Mouse (Mus musculus) forebrain, postnatal 0 days (tissue): ENCODE data around the gene Ifit1bl1. TPM values are rescaled to one million over a fixed set of nuclear protein-coding genes. Genes with fewer than 3 reads are reported as not detected.

Experiments used
- ATAC-seq: fragments of 200-750 bp; cut with Nextera tagmentation; 2 replicates; pipeline ENCODE4 v1.8.0; 2017; ENCODE audit warnings: mild to moderate bottlenecking, moderate library complexity
- DNase-seq: peaks from one replicate; pipeline ENCODE4 v3.0.0-alpha.2; 2015
- H3K27ac ChIP-seq: fragments of 300-500 bp; sonication (generic); 2 replicates; pipeline ENCODE4 v1.5.1; 2014; ENCODE audit warnings: low read depth, mild to moderate bottlenecking, antibody characterized with exemption, low read length, moderate library complexity, mixed read lengths
- H3K27me3 ChIP-seq: fragments of 300-500 bp; sonication (generic); 2 replicates; pipeline ENCODE4 v1.6.1; 2014; ENCODE audit warnings: mild to moderate bottlenecking, low read length, mixed read lengths; ENCODE audit not compliant: insufficient read depth
- H3K36me3 ChIP-seq: fragments of 300-500 bp; sonication (generic); 2 replicates; pipeline ENCODE4 v1.6.1; 2014; ENCODE audit warnings: mild to moderate bottlenecking, moderate library complexity; ENCODE audit not compliant: insufficient read depth
- H3K4me1 ChIP-seq: fragments of 300-500 bp; sonication (generic); 2 replicates; pipeline ENCODE4 v1.6.1; 2014; ENCODE audit warnings: antibody characterized with exemption; ENCODE audit not compliant: insufficient read depth
- H3K4me2 ChIP-seq: fragments of 300-500 bp; sonication (generic); 2 replicates; pipeline ENCODE4 v1.6.1; 2014; ENCODE audit warnings: low read depth, mild to moderate bottlenecking, moderate library complexity
- H3K4me3 ChIP-seq: fragments of 300-500 bp; sonication (generic); 2 replicates; pipeline ENCODE4 v1.5.1; 2014; ENCODE audit warnings: low read depth, low read length, mixed read lengths
- H3K9ac ChIP-seq: fragments of 300-500 bp; sonication (generic); 2 replicates; pipeline ENCODE4 v1.6.1; 2014; ENCODE audit warnings: mild to moderate bottlenecking
- H3K9me3 ChIP-seq: fragments of 300-500 bp; sonication (generic); 2 replicates; pipeline ENCODE4 v1.6.1; 2016; ENCODE audit warnings: low read length
- CTCF ChIP-seq: sonication (generic); IDR thresholded peaks from 2 replicates; pipeline ENCODE4 v1.5.1; 2016; ENCODE audit warnings: antibody characterized with exemption, control low read depth, low read depth
- WGBS: fragments of 180-500 bp; shearing (Covaris S2); extraction: QIAGEN DNeasy Blood & Tissue Kit; methylation state at CpG from one replicate; pipeline ENCODE4 v1.1.7; 2014; 5-methylcytosine and 5-hydroxymethylcytosine counted together
- polyA plus RNA-seq: library from polyadenylated mRNA; unstranded; fragments of >200 nt; fragmentation: Nextera tagmentation; extraction: Ambion mirVana; gene quantifications from 2 replicates; pipeline ENCODE4 v1.2.1, GENCODE M21; 2015
- total RNA-seq: library from RNA; depleted of rRNA; stranded (reverse); fragments of >200 nt; gene quantifications from 2 replicates; pipeline ENCODE4 v1.2.3, GENCODE M21; 2014; rRNA removed

Gene Ifit1bl1
- total and polyA plus RNA-seq, 2 experiments from 2014 or later, result 1.6 to 1.8 TPM

DNA sequence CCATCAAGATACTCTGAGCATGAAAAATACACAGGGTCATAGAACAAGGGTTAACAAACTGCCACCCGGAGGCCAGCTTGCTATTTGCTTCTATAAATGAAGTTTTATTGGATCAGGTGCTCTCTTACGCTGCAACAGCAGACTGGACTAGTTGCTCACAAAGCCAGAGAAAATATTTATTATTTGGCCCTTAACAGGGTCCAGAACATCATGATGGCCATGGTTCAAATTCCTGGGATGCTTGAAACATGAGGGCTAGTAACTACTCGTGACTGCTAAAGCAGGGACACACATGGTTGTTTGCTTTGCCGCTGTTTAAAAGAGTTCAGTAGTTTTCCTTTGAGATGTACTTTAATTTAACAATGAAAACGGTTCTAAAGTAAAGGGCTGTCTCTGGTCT lies 49.8 kb downstream of the Ifit1bl1 start:
- no peak overlapping the region; the same call in 1 of the 2 replicates for H3K9ac ChIP-seq
- H3K36me3 ChIP-seq, result no peaks in the 10 kb centered on the region
- peak overlapping the region; percentile 2; the same call in 1 of the 2 replicates for H3K4me3 ChIP-seq
- no peak for DNase-seq
- ATAC-seq, result no peak
- H3K27ac ChIP-seq, result no peak overlapping the region
- WGBS, result 65% methylated on average over 5 of the region's 5 CpGs
- H3K4me2 ChIP-seq, result peak overlapping the region; percentile 16
- H3K27me3 ChIP-seq, result no peaks in the 10 kb centered on the region; the same call in 1 of the 2 replicates
- no peaks in the 10 kb centered on the region for H3K9me3 ChIP-seq
- H3K4me1 ChIP-seq, result no peaks in the 10 kb centered on the region
- TF ChIP-seq CTCF, result no peak

DNA sequence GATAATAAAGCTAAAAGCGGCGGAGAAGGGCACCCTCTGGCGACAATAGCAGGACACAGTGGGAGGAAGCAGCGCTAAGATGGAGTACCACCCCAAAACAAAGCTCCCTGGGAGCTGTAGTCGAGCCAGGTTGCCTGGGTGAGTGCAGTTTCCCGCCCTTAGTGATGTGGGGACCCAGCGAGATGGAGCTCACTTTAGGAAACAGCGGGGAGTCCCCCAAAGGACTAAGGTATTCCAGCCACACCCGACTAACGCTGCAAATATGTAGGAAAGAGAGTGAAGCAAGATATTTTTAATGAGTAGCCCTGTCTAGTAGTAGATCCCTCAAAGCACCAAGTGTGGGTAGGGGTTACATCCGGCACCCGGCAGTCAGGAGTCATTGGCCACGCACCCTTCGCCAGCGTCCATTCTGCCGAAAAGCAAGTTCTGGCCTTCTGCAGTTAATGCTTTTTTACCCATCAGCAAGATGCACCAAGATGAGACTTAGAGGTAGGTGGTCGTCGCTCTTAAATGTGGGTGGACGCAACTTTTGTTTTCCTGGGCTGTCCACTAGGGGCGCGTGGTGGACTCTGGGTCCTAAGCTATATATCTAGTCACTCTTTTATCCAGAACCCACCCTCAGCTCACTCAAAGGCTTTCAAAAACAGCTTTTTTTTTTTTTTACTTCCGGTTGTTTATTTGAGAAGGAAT lies 51.1 kb downstream of the Ifit1bl1 start, which contains the start of gene Ifit2:
Gene Ifit2 (plus strand): TSS at position 161 of the 690 bp plus-strand sequence.
- Histone ChIP-seq H3K36me3 (no peaks in the 10 kb centered on the region), H3K4me3 (peak within 1 kb of the TSS; percentile 64), H3K9ac (peak within 1 kb of the TSS; percentile 58), H3K27ac (peak within 1 kb of the TSS; percentile 36), H3K27me3 (no peaks in the 10 kb centered on the region; the same call in 1 of the 2 replicates), H3K4me2 (peak within 1 kb of the TSS; percentile 64), H3K9me3 (no peaks in the 10 kb centered on the region), H3K4me1 (no peaks in the 10 kb centered on the region)
- peak; percentile 80 for TF ChIP-seq CTCF
- ATAC-seq (peak; percentile 99), DNase-seq (peak; percentile 91)
- 1% methylated on average over 22 of the region's 22 CpGs for WGBS

DNA sequence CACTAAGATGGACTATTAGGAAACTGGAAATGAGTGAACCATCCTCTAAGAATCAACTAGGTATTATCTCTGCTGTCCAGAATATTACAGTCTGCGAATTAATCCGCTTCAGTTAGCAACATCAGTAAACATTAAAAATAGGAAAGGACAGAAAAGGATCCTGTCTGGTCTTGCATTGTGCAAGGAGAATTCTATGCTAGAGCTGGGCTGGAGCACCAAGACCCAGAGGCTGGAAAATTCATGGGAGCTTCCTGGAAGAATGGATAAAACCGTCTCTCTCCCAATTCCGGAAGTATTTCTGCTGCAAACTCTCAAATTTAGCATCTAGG lies 51.6 kb downstream of the Ifit1bl1 start:
- H3K27ac ChIP-seq, result peak overlapping the region; percentile 36
- H3K4me1 ChIP-seq, result no peaks in the 10 kb centered on the region
- DNase-seq (no peak), ATAC-seq (no peak)
- WGBS, result 29% methylated on average over 4 of the region's 4 CpGs
- peak overlapping the region; percentile 64 for H3K4me3 ChIP-seq
- H3K9me3 ChIP-seq, result no peaks in the 10 kb centered on the region
- H3K27me3 ChIP-seq, result no peaks in the 10 kb centered on the region; the same call in 1 of the 2 replicates
- H3K36me3 ChIP-seq, result no peaks in the 10 kb centered on the region
- H3K4me2 ChIP-seq, result peak overlapping the region; percentile 64
- peak overlapping the region; percentile 58 for H3K9ac ChIP-seq
- TF ChIP-seq CTCF, result no peak

DNA sequence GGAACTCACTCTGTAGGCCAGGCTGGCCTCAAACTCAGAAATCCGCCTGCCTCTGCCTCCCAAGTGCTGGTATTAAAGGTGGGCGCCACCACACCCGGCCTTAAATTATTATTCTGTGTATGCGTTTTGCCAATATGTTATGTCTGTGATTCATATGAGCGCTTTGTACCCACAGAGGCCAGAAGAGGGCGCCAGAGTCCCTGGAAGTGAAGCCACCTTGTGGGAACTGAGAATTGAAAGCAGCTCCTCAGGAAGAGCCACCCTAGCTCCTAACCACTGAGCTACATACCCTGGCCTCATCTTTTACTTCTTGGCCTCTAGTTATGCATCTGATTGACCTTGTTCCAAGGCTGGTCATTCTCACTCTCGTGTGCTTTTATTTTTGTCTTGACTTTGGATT lies 53.8 kb downstream of the Ifit1bl1 start:
- Histone ChIP-seq H3K36me3 (no peaks in the 10 kb centered on the region), H3K9me3 (no peaks in the 10 kb centered on the region), H3K27ac (no peak overlapping the region), H3K4me2 (no peak overlapping the region), H3K9ac (no peak overlapping the region), H3K4me3 (no peak overlapping the region), H3K4me1 (no peaks in the 10 kb centered on the region), H3K27me3 (no peaks in the 10 kb centered on the region; the same call in 1 of the 2 replicates)
- WGBS, result 30% methylated on average over 7 of the region's 7 CpGs
- no peak for ATAC-seq
- TF ChIP-seq CTCF, result peak; percentile 76
- DNase-seq, result peak; percentile 77

DNA sequence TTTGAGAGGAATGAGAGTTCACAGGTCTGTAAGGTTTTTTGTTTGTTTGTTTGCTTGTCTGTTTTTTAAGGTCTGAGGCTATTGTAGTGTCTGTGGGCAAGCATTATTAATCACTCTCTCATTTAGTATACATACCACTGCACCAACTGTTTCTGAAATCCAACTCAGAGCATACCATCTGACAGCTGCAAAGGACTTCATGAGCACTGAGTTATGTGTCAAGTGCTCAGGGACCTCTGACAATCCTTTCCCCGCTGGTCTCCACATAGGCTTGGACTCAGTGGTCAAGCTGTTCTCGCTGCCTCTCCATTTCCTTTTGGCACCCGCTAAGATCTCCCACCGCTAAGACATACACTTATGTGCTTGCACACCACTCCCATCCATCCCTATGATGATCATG lies 55.5 kb downstream of the Ifit1bl1 start:
- Histone ChIP-seq H3K36me3 (no peaks in the 10 kb centered on the region), H3K27me3 (no peaks in the 10 kb centered on the region; the same call in 1 of the 2 replicates), H3K9me3 (no peaks in the 10 kb centered on the region), H3K4me3 (no peak overlapping the region), H3K27ac (no peak overlapping the region), H3K4me1 (no peaks in the 10 kb centered on the region), H3K9ac (no peak overlapping the region), H3K4me2 (no peak overlapping the region)
- DNase-seq, result no peak
- no peak for TF ChIP-seq CTCF
- no peak for ATAC-seq
- 91% methylated on average over 4 of the region's 4 CpGs for WGBS

Other genes starting within 250 kb of the Ifit1bl1 start
- 0.38 and 0.71 TPM in 2 replicates for gene Ch25h, start 126.8 kb downstream of the Ifit1bl1 start, total RNA-seq
- 0.62 and 0.86 TPM in 2 replicates for gene Ch25h, start 126.8 kb downstream of the Ifit1bl1 start, polyA plus RNA-seq
- 17.9 and 21.9 TPM in 2 replicates for gene Lipa, start 74.5 kb downstream of the Ifit1bl1 start, total RNA-seq
- 15.3 and 17.3 TPM in 2 replicates for gene Lipa, start 74.5 kb downstream of the Ifit1bl1 start, polyA plus RNA-seq
- gene Ifit2, start 51.3 kb downstream of the Ifit1bl1 start, total RNA-seq, result 11.1 and 11.9 TPM in 2 replicates
- gene Ifit2, start 51.3 kb downstream of the Ifit1bl1 start, polyA plus RNA-seq, result 6.3 and 8.0 TPM in 2 replicates
- 2.3 and 2.7 TPM in 2 replicates for gene Ifit3, start 18.4 kb downstream of the Ifit1bl1 start, total RNA-seq
- gene Ifit3, start 18.4 kb downstream of the Ifit1bl1 start, polyA plus RNA-seq, result 2.7 and 3.2 TPM in 2 replicates
- gene Ifit3b, start 6.0 kb upstream of the Ifit1bl1 start, total RNA-seq, result 0.15 and 0.19 TPM in 2 replicates
- 0.45 and 0.79 TPM in 2 replicates for gene Ifit3b, start 6.0 kb upstream of the Ifit1bl1 start, polyA plus RNA-seq
- gene Ifit1bl2, start 38.8 kb upstream of the Ifit1bl1 start, total RNA-seq, result 0.52 and 0.69 TPM in 2 replicates
- 0.16 and 0.18 TPM in 2 replicates for gene Ifit1bl2, start 38.8 kb upstream of the Ifit1bl1 start, polyA plus RNA-seq
- gene Ifit1, start 38.9 kb upstream of the Ifit1bl1 start, total RNA-seq, result 1.7 and 2.0 TPM in 2 replicates
- 0.83 and 0.88 TPM in 2 replicates for gene Ifit1, start 38.9 kb upstream of the Ifit1bl1 start, polyA plus RNA-seq
- 1.8 and 3.1 TPM in 2 replicates for gene Slc16a12, start 145.3 kb upstream of the Ifit1bl1 start, total RNA-seq
- gene Slc16a12, start 145.3 kb upstream of the Ifit1bl1 start, polyA plus RNA-seq, result 1.4 and 2.8 TPM in 2 replicates